Mouse (Mus musculus) kidney, adult 8-10 months (tissue): ENCODE results near the gene Olfr916.

Experiments
- DNase-seq, 2 experiments: peaks; one replicate each; pipeline ENCODE4 v3.0.0; 2022

Gene Olfr916

DNA sequence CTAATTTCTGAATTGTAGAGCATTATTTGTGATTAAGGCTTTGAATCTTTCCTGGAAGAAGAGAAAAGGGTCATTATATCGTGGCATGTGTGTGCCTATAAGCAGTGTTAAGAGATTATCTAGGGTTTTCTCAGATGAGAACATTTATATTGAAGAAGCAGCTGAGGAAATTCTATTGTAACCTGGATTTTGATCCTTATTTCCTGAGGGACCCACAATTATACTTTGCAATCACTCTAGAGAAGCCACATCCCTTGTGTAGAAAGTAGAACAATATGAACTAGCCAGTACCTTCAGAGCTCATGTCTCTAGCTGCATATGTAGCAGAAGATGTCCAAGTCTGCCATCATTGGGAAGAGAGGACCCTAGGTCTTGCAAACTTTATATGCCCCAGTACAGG, at the start of gene Olfr916:
Gene Olfr916 (minus strand): TSS at position 101 of the 400 bp plus-strand sequence.
- no peak for DNase-seq

GRCm38 (mm10) chr9:38674501-38674900, 14.8 kb upstream of the Olfr916 start, which contains the start of gene Olfr918:
Gene Olfr918 (minus strand): TSS chr9:38674601.
- DNase-seq: no peak

DNA sequence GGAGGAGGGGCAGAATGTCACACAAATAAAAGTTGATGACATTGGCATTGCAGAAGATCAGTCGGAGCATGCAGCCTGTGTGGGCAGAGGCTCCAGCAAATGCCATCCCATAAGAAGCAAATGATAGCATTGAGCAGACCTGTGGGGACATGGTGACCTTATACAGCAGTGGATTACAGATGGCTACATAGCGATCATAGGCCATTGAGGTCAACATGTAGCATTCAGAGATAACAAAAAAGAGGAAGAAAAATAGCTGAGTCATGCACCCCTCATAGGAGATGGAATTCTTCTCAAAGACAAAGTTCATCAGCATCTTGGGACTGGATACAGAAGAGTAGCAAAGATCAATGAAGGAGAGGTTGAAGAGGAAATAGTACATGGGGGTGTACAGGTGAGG, 13.2 kb upstream of the Olfr916 start:
- no peak for DNase-seq

DNA sequence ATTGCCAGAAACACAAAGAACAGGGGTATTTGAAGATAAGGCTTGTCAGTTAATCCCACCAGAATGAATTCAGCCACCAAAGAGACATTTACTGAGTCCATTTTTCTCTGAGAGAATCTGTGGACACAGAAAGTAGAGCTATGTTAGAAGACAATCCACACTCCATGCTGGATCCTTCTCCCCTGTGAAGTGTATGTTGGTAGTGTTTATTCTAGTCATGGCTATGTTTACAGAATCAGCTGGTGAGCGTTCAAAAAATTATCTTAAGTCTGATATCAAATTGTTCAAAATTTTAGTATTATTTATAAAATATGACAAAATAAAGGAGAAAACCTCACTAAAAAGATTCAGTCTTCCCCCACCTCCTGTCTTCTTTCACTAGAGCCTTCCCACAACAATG, 6.1 kb upstream of the Olfr916 start, which contains the start of gene Olfr917:
Gene Olfr917 (minus strand): TSS at position 101 of the 400 bp plus-strand sequence.
- DNase-seq: no peak

DNA sequence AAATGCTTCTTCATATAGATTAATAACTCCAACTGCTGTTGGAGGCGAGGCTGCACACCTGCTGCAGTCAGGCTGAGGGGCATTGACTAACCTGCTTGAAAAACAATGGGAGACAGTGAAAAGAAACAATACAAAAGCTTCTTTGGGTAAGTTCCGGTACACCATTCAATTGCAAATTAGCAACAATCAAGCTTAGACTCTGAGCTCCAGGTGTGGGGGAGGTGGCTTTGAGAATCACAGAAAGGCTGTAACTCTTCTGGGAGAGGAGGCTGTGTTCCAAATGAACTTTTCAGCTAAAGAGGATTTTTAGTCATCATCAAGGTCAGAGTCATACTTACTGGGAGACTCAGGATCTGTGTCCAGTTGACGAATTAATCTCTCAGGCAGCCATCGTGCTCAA, 27.3 kb downstream of the Olfr916 start:
- DNase-seq: no peak
